Mouse (Mus musculus): ENCODE measurements at regions not wholly inside any gene's neighbourhood (a gene's known extent, or its start where the extent isn't known, plus 50 kb on each side); places are given as distances from the start of the nearest gene placed in this dataset.
A peak's percentile ranks its signal among the peaks of the same experiment; 100 is the strongest.

DNA sequence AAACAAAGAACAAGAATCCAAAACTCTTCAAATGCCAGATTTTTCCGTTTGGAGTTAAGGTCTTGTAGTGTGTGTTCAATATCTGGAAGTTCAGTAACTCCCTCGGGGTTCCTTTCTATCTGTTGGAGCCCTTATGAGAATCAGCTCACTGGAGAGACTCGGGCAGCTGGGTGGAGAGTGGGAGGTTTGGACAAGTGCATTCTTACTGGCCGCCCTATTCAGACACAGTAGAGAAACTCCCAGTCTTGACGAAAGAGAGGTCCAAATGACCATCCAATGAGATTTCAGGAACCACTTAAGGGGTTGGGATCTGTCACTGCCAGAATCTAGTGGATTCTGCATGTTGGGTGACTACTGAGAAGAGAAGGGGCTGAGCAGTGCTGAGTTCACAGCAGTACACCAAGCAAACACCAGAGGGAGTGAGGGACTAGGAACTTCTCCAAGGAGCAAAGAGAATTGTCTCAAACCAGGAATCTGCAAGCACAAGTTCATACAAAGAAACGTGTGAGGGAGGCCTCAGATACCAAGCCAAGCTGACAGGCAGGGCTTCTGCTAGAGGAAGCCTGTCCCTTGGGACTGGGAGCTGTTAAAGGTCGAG lies 310.0 kb upstream of the Magi2 start:
- DNase-seq, result peak; percentile 48
- intact Hi-C loops (cut with DNase I), result loop anchor here (5.0 kb wide), 1 partner anchor 486 kb away; no protein-coding TSS in a partner anchor

DNA sequence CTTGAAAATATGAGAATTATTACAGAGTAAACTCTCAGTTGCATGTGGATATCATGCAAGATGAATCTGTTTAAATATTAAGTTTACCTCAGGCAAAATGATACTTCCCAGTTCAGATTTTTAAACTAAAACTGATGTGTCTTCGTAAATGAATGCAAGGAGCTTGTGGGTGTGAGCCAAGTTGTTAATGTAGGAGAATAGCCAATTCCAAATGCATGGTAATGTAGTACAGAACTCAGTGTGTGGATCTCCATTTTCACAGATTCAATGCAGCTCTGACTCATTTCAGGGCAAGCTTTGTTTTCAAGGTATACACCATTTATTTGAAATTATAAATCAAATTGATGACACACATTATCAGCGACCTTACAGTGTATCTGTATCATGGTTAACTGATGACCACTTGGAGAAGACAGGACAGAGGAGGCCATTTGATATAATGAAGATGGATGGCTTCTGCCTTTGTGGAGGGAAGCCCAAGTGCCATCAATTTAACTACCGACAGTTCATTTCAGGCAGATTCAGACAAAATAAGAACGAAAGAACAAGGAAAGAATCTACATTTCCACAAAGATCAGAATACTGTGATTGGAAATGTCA lies 272.9 kb upstream of the Magi2 start:
- DNase-seq, result no peak
- intact Hi-C loops (cut with DNase I), result no loop called here
